Mouse (Mus musculus): Measurements from ENCODE around the gene Abl1. TPM values are rescaled to one million over a fixed set of nuclear protein-coding genes. Genes with fewer than 3 reads are reported as not detected.
A peak's percentile ranks its signal among the peaks of the same experiment; 100 is the strongest.

Abl1 gene
- polyA plus RNA-seq, 1 experiment: 35.0 TPM

- TF ChIP-seq CTCF (IDR thresholded peaks at IDR 0.05; ENCODE audit: control insufficient read depth, insufficient read depth, low read length) (no peak), POLR2A (IDR thresholded peaks at IDR 0.05; ENCODE audit: borderline replicate concordance, control insufficient read depth, low read depth, low read length) (no peak)
- H3K4me3 ChIP-seq (replicated peaks; ENCODE audit: control insufficient read depth, low read depth, low read length): no peak overlapping the region
- H3K4me1 ChIP-seq (ENCODE audit: control insufficient read depth, insufficient read depth, low read length): no peaks in the 10 kb centered on the region
- WGBS: 72% methylated on average over 10 of the region's 10 CpGs
- H3K27ac ChIP-seq (ENCODE audit: control insufficient read depth, insufficient read depth, low read depth, low read length, poor library complexity): no peak overlapping the region; the same call in 1 of the 2 replicates
Measured at GRCm38 (mm10) chr2:31836091-31836490, 147.9 kb downstream of the Abl1 start.

- TF ChIP-seq POLR2A (IDR thresholded peaks at IDR 0.05; ENCODE audit: borderline replicate concordance, control insufficient read depth, low read depth, low read length) (no peak), CTCF (IDR thresholded peaks at IDR 0.05; ENCODE audit: control insufficient read depth, insufficient read depth, low read length) (no peak)
- 51% methylated on average over 6 of the region's 6 CpGs for WGBS
- no peak overlapping the region for H3K27ac ChIP-seq (ENCODE audit: control insufficient read depth, insufficient read depth, low read depth, low read length, poor library complexity)
- H3K4me3 ChIP-seq (replicated peaks; ENCODE audit: control insufficient read depth, low read depth, low read length): no peak overlapping the region
- H3K4me1 ChIP-seq (ENCODE audit: control insufficient read depth, insufficient read depth, low read length): no peaks in the 10 kb centered on the region
Measured at GRCm38 (mm10) chr2:31836985-31837384, 148.8 kb downstream of the Abl1 start.

GRCm38 (mm10) chr2:31838868-31839267 is 150.7 kb downstream of the Abl1 start:
- WGBS: 48% methylated on average over 1 of the region's 1 CpGs
- TF ChIP-seq POLR2A (IDR thresholded peaks at IDR 0.05; ENCODE audit: borderline replicate concordance, control insufficient read depth, low read depth, low read length): no peak
- TF ChIP-seq CTCF (IDR thresholded peaks at IDR 0.05; ENCODE audit: control insufficient read depth, insufficient read depth, low read length): no peak
- H3K27ac ChIP-seq (ENCODE audit: control insufficient read depth, insufficient read depth, low read depth, low read length, poor library complexity): no peak overlapping the region
- H3K4me3 ChIP-seq (replicated peaks; ENCODE audit: control insufficient read depth, low read depth, low read length): no peak overlapping the region
- no peaks in the 10 kb centered on the region for H3K4me1 ChIP-seq (ENCODE audit: control insufficient read depth, insufficient read depth, low read length)

- no peak overlapping the region for H3K4me3 ChIP-seq (replicated peaks; ENCODE audit: control insufficient read depth, low read depth, low read length)
- H3K4me1 ChIP-seq (ENCODE audit: control insufficient read depth, insufficient read depth, low read length): no peaks in the 10 kb centered on the region
- 10% methylated on average over 10 of the region's 10 CpGs for WGBS
- TF ChIP-seq POLR2A (IDR thresholded peaks at IDR 0.05; ENCODE audit: borderline replicate concordance, control insufficient read depth, low read depth, low read length) (no peak), CTCF (IDR thresholded peaks at IDR 0.05; ENCODE audit: control insufficient read depth, insufficient read depth, low read length) (no peak)
- no peak overlapping the region for H3K27ac ChIP-seq (ENCODE audit: control insufficient read depth, insufficient read depth, low read depth, low read length, poor library complexity)
Measured at GRCm38 (mm10) chr2:31844729-31845136, 156.6 kb downstream of the Abl1 start.

GRCm38 (mm10) chr2:31845512-31845895 is 157.3 kb downstream of the Abl1 start:
- Histone ChIP-seq H3K27ac (ENCODE audit: control insufficient read depth, insufficient read depth, low read depth, low read length, poor library complexity) (no peak overlapping the region), H3K4me3 (replicated peaks; ENCODE audit: control insufficient read depth, low read depth, low read length) (no peak overlapping the region), H3K4me1 (ENCODE audit: control insufficient read depth, insufficient read depth, low read length) (no peaks in the 10 kb centered on the region)
- 6% methylated on average over 26 of the region's 26 CpGs for WGBS
- TF ChIP-seq POLR2A (IDR thresholded peaks at IDR 0.05; ENCODE audit: borderline replicate concordance, control insufficient read depth, low read depth, low read length) (no peak), CTCF (IDR thresholded peaks at IDR 0.05; ENCODE audit: control insufficient read depth, insufficient read depth, low read length) (no peak)

- Histone ChIP-seq H3K4me3 (replicated peaks; ENCODE audit: control insufficient read depth, low read depth, low read length) (no peak within 1 kb of the TSS), H3K4me1 (ENCODE audit: control insufficient read depth, insufficient read depth, low read length) (no peaks in the 10 kb centered on the region), H3K27ac (ENCODE audit: control insufficient read depth, insufficient read depth, low read depth, low read length, poor library complexity) (no peak within 1 kb of the TSS)
- TF ChIP-seq POLR2A (IDR thresholded peaks at IDR 0.05; ENCODE audit: borderline replicate concordance, control insufficient read depth, low read depth, low read length) (no peak), CTCF (IDR thresholded peaks at IDR 0.05; ENCODE audit: control insufficient read depth, insufficient read depth, low read length) (no peak)
- WGBS: 1% methylated on average over 83 of the region's 88 CpGs
Measured at GRCm38 (mm10) chr2:31845896-31846691, 157.9 kb downstream of the Abl1 start, which contains the start of gene Fibcd1. Gene Fibcd1 (minus strand): TSS chr2:31846005.

- 4% methylated on average over 35 of the region's 35 CpGs for WGBS
- TF ChIP-seq POLR2A (IDR thresholded peaks at IDR 0.05; ENCODE audit: borderline replicate concordance, control insufficient read depth, low read depth, low read length): no peak
- TF ChIP-seq CTCF (IDR thresholded peaks at IDR 0.05; ENCODE audit: control insufficient read depth, insufficient read depth, low read length): no peak
Measured at GRCm38 (mm10) chr2:31846692-31847660, 158.8 kb downstream of the Abl1 start.

GRCm38 (mm10) chr2:31847908-31848307 is 159.7 kb downstream of the Abl1 start:
- Histone ChIP-seq H3K4me1 (ENCODE audit: control insufficient read depth, insufficient read depth, low read length) (no peaks in the 10 kb centered on the region), H3K4me3 (replicated peaks; ENCODE audit: control insufficient read depth, low read depth, low read length) (no peak overlapping the region), H3K27ac (ENCODE audit: control insufficient read depth, insufficient read depth, low read depth, low read length, poor library complexity) (no peak overlapping the region)
- 29% methylated on average over 6 of the region's 6 CpGs for WGBS
- no peak for TF ChIP-seq POLR2A (IDR thresholded peaks at IDR 0.05; ENCODE audit: borderline replicate concordance, control insufficient read depth, low read depth, low read length)
- peak; percentile 49; the same call in 1 of the 2 replicates for TF ChIP-seq CTCF (IDR thresholded peaks at IDR 0.05; ENCODE audit: control insufficient read depth, insufficient read depth, low read length)

More at GRCm38 (mm10) chr2:31846692-31847660, 158.8 kb downstream of the Abl1 start:
- H3K4me1 ChIP-seq (ENCODE audit: control insufficient read depth, insufficient read depth, low read length): no peaks in the 10 kb centered on the region
- H3K27ac ChIP-seq (ENCODE audit: control insufficient read depth, insufficient read depth, low read depth, low read length, poor library complexity): no peak overlapping the region
- H3K4me3 ChIP-seq (replicated peaks; ENCODE audit: control insufficient read depth, low read depth, low read length): no peak overlapping the region
